Mouse (Mus musculus): ENCODE results near the gene Fbxl7. TPM values are rescaled to one million over a fixed set of nuclear protein-coding genes. Genes with fewer than 3 reads are reported as not detected.

Gene Fbxl7
- polyA plus RNA-seq, 1 experiment from 2014 or later: 8.0 TPM

DNA sequence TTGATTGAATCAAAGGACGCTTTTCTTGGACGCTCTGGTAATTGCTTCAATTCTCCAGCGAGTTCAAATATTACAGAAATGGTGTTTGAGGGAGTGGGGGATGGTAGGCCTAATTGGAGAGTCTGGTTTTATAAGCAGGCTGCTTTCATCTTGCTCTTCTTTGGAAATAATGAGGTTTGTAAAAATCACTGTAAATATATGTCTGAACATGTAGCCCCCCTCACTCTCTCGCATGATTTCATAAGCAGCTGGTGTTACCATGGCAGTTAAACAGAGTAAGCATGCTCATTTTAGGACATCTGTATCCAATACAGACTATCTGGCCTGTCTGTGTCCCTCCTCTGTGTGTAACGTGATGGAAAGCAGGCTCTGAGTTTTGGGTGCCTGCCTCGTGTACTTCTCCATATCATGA is 376.2 kb downstream of the Fbxl7 start:
- H3K36me3 ChIP-seq (ENCODE audit: control insufficient read depth, insufficient read depth, low read length): no peaks in the 10 kb centered on the region
- H3K27ac ChIP-seq (ENCODE audit: low read length): no peak overlapping the region
- H3K27me3 ChIP-seq (replicated peaks; ENCODE audit: control insufficient read depth, insufficient read depth, low read length): no peaks in the 10 kb centered on the region
- no peak overlapping the region for H3K4me2 ChIP-seq (ENCODE audit: low read depth, low read length)
- ATAC-seq: peak; percentile 92
- no peaks in the 10 kb centered on the region for H3K9me3 ChIP-seq (ENCODE audit: control insufficient read depth, low read length)
- no peak overlapping the region for H3K4me3 ChIP-seq (ENCODE audit: low read length)
- 46% methylated on average over 6 of the region's 6 CpGs for WGBS
- H3K4me1 ChIP-seq (ENCODE audit: control insufficient read depth, insufficient read depth, low read length): no peaks in the 10 kb centered on the region
- no peak overlapping the region for H3K9ac ChIP-seq (ENCODE audit: low read depth, low read length)

DNA sequence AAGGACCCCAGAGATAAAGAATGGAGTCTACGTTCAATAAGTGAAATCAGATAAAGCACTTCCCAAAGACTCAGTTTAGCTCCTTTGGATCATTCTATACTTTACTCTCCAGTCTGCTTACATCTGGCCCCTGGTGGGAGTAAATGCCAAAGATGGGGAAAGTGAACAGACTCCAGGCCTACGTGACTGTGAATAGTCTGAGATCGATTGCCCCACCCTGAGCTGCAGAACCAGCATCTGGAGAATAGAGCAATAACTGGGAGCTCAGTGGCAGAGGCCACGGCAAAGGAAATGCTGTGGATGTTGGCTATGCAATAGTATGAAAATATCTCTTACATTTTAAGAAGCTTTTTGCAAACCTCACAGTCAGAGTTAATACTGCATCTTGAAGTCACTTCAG is 394.4 kb downstream of the Fbxl7 start:
- Histone ChIP-seq H3K9ac (ENCODE audit: low read depth, low read length) (no peak overlapping the region), H3K27ac (ENCODE audit: low read length) (no peak overlapping the region), H3K4me2 (ENCODE audit: low read depth, low read length) (no peak overlapping the region), H3K36me3 (ENCODE audit: control insufficient read depth, insufficient read depth, low read length) (no peaks in the 10 kb centered on the region), H3K4me1 (ENCODE audit: control insufficient read depth, insufficient read depth, low read length) (0 out of 2 replicates have a peak, but pooled peaks cover 4% of the 10 kb centered on the region), H3K27me3 (replicated peaks; ENCODE audit: control insufficient read depth, insufficient read depth, low read length) (no peaks in the 10 kb centered on the region), H3K4me3 (ENCODE audit: low read length) (no peak overlapping the region), H3K9me3 (ENCODE audit: control insufficient read depth, low read length) (no peaks in the 10 kb centered on the region)
- ATAC-seq: peak; percentile 69; the same call in 1 of the 2 replicates
- WGBS: 26% methylated on average over 4 of the region's 4 CpGs
